Mouse (Mus musculus) induced T-regulatory cell, adult 2 months (primary cell): ENCODE data around the gene Hmgcl.
A peak's percentile ranks its signal among the peaks of the same experiment; 100 is the strongest.

Experiments used
- DNase-seq: peaks from one replicate; pipeline ENCODE4 v3.0.0-alpha.2; 2012; ENCODE audit warnings: low read depth

Gene Hmgcl

GRCm38 (mm10) chr4:135946278-135946658, at the start of gene Hmgcl:
Gene Hmgcl, plus strand, starts transcription at chr4:135946448.
- peak; percentile 96 for DNase-seq

- DNase-seq, result peak; percentile 91
Observed at GRCm38 (mm10) chr4:135898380-135899049, 47.7 kb upstream of the Hmgcl start.

DNA sequence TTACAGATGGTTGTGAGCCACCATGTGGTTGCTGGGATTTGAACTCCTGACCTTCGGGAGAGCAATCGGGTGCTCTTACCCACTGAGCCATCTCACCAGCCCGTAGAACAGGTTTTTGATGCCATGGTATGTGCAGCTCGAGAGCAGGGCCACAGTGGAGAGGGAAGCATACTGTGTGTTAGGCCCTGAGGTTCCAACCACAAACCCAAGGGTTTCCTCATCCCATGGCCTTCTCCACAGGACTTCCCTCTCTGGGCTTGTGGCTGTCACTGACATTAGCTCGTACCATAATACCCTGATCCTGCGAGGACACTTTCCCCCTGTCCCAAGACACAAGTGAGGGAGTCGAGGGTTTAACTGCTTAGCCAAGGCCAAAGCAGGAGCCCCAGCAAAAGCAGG, 47.2 kb upstream of the Hmgcl start:
- DNase-seq, result peak; percentile 45

DNA sequence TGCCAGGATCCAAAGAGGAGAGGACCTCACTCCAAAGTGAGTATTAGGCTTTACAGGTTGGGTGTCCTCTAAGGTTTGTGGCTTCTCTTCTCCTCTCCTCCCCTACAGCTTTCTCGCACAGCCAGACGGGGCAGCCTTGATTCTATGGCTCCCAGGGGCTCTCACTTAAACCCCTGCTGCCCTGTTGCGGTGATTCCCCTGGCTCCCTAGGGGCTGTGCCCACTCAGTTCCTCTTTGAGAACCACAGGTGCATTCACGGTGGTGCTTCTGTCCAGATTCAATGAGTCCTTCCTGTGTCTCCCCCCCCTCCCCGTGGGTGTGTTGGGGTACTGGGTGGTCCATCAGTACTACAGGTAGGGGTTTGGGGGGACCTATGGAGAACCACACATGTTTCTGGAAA, 46.2 kb upstream of the Hmgcl start:
- no peak for DNase-seq

DNA sequence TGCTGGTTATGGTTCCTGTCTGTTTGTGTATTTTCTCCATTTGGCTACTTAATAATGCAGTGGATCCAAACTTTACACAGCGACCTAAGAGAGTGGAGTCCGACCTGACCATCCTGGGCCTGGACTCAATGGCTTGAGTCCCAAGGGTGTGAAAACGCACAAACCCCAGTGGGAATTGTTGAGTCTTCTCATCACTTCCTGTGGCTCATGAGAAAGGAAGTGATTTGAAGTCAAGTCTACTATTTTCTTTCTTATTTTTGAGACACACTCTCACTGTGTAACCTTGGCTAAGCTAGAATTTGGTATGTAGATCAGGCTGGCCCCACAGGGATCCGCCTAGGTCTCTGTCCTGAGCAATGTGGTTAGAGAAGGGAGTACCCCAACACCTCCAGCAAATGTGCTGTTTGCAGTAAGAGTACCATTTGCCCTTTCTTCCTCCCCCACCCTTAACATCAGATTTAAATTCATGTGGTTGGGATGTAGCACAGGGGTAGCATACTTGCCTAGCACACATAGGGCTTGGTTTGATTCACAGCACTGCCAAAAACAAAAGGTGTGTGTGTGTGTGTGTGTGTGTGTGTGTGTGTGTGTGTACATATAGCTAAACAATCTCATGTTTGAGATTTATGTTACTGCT, 43.5 kb upstream of the Hmgcl start:
- DNase-seq, result peak; percentile 31

GRCm38 (mm10) chr4:135904810-135905209, 41.4 kb upstream of the Hmgcl start:
- DNase-seq, result peak; percentile 37

GRCm38 (mm10) chr4:135906633-135907032, 39.6 kb upstream of the Hmgcl start:
- DNase-seq, result peak; percentile 34

- DNase-seq, result no peak
Observed at GRCm38 (mm10) chr4:135909326-135910066, 36.8 kb upstream of the Hmgcl start.

DNA sequence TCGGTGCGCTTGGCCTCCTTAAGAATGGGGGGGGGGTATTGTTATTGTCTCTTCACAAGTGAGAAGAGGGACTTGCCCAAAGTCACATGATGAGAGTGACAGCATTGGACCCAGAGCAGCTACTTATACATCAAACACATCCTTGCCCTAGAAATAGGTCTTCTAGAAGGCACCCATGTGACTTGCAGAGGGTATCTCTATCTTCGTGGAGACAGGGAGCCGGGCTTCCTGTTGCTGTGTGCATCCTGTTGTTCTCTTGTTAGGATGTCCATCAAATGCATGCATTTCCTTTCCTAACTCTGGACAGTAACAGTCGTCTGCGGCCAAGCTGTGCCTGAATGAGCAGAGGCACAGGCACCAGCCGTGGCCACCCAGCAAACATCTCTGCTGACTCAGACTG, 34.7 kb upstream of the Hmgcl start:
- peak; percentile 51 for DNase-seq

DNA sequence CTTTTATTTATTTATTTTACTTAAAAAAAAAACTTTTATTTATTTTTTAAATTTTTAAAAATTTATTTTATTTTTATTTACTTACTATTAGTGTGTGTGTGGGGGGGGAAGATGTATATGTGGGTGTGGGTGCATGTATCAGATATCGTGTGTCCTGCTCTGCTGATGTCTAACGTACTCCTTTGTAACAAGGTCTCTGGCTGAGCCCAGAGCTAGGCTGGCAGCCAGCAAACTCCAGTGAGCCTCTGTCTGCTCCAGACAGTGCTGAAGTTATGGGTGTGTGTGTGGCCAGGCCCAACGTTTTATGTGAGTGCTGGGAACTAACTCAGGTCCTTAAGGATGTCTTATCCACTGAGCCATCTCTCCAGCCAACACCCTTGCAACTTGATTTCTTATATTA, 34.1 kb upstream of the Hmgcl start:
- DNase-seq, result no peak

GRCm38 (mm10) chr4:135912835-135913234, 33.4 kb upstream of the Hmgcl start:
- no peak for DNase-seq

GRCm38 (mm10) chr4:135913433-135913832, 32.8 kb upstream of the Hmgcl start:
- DNase-seq, result no peak

GRCm38 (mm10) chr4:135918635-135919279, 27.5 kb upstream of the Hmgcl start:
- peak; percentile 30 for DNase-seq

DNA sequence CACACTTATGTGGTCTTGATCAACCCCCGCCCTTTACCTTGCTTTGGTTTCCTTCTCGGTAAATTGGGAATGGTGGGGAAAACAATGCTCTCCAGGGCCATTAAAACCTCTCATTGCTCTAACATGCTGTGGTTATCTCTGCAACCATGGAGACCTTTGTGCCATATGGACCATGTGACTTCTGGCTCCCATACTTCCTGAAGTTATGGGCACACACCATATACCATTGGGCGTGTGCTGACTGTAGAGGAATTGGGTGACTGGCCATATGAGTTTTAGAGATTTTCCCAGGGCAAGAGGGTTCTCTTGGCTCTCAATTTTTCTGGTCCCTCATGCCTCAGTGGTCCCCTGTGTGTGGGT, 27.0 kb upstream of the Hmgcl start:
- DNase-seq, result no peak

DNA sequence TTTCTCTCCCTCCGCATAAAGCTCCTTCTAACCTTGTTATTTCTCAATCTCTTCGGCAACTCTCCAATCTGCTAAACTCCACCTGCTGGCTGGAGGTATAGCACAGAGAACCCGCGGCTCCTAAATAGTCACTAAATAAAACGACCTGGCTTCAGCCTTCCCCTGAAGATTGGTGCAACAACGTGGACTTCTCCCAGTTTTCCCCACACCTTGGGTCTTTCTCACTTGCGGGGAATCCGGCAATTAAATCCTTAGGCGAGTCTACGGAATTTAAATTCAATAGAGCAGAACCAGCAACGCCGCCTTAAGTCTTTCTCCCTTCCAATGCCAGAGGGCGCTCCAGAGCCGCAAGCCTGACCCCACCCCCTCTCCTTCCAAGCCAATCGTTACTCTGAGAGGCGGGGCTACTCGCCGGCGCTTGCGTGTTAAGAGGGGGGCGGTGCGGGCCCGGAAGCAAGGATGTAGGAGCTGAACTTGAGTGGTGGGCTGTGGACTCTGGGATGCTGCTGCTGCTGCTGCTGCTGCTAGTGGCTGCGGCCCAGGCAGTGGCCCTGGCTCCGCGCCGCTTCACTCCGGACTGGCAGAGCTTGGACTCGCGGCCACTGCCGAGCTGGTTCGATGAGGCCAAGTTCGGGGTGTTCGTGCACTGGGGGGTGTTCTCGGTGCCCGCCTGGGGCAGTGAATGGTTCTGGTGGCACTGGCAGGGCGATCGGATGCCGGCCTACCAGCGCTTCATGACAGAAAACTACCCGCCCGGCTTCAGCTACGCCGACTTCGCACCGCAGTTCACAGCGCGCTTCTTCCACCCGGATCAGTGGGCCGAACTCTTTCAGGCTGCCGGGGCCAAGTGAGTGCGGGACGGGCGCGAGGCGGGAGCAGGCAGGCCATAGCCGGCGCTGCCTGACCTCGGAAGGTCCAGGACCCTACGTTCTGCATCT, 25.7 kb upstream of the Hmgcl start, which contains the start of gene Fuca1:
Gene Fuca1 (plus strand): TSS at position 432 of the 938 bp plus-strand sequence.
- peak; percentile 99 for DNase-seq

GRCm38 (mm10) chr4:135921257-135922120, 24.8 kb upstream of the Hmgcl start:
- DNase-seq, result peak; percentile 45

DNA sequence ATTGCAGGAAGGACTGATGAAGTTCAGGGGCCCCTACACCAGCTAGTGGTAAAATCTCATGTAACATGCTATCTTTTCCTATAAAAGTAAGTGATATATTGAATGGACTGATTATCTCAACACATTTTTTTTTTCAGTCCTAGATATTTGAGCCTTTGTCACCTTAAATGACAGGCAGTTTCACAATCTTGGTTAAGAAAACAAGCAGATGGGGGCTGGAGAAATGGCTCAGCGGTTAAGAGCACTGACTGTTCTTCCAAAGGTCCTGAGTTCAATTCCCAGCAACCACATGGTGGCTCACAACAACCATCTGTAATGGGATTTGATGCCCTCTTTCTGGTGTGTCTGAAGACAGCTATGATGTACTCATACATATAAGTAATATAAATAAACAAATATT, 24.1 kb upstream of the Hmgcl start:
- no peak for DNase-seq

DNA sequence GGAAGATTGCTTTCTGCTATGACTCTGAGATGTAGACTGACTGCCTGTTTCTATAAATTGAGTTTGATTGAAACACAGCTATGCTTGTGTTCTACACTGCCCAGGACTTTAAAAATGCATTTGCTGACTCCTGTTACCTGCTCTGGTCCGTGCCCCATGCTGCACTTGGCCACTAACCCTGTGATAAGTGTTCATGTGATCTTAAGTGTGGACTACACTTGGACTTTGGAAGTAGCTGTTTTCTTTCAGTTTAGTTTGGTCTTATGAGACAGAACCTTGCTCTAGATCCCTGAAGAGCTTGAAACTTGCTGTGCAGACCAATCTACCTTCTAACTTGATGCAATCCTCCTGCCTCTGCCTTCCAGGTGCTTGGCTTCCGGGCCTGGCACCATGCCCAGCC, 21.8 kb upstream of the Hmgcl start:
- DNase-seq, result no peak

GRCm38 (mm10) chr4:135925341-135925740, 20.9 kb upstream of the Hmgcl start:
- no peak for DNase-seq

GRCm38 (mm10) chr4:135926195-135926808, 19.9 kb upstream of the Hmgcl start:
- DNase-seq, result no peak
